ENCODE assay signal across 35 mouse cellular contexts in the genomic region with DNA sequence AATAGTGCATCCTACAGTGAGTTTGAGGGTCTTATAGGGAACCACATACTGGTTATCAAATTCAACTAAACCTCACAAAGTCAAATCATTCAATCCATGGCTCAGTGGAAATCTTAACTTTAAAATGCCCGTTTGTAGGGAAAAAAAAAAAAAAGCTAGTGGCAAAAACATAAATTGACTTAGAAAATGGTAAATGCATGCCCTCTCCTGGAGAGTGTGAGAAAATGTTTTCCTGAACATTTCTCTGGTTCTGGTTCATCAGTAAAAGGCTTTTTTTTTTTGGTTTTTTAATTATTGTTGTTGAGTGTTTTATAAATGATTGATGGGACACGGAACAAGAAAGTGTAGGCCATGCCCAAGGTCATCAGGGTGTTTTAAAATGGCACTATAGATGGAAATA. TPM values are rescaled to one million over a fixed set of nuclear protein-coding genes. Genes with fewer than 3 reads are reported as not detected.
DNase-seq lines count a peak whose midpoint lies in the region; ATAC-seq and TF ChIP-seq lines count a peak whose summit lies in the region.
"Had no signal": no experiment of that assay in that cellular context is flagged by ENCODE, and none has a peak within 500 bp of the region (broad histone marks: within the 10 kb centered on the region; RNA-seq: fewer than 3 reads in every experiment).

No protein-coding gene starts in this region.

- H3K4me1 ChIP-seq in forebrain, postnatal 0 days (ENCODE audit: insufficient read depth): no peaks in the 10 kb centered on the region
- no peaks in the 10 kb centered on the region for H3K4me1 ChIP-seq in forebrain, embryonic 12.5 days
- no peaks in the 10 kb centered on the region for H3K4me1 ChIP-seq in midbrain, postnatal 0 days (ENCODE audit: insufficient read depth, low read length)
- H3K4me1 ChIP-seq in midbrain, embryonic 13.5 days (replicated peaks): no peaks in the 10 kb centered on the region
- H3K4me1 ChIP-seq: embryonic facial prominence, embryonic 13.5 days; forebrain, embryonic 15.5 days; hindbrain, embryonic 12.5 days; limb, embryonic 15.5 days; liver, embryonic 15.5 days; midbrain, embryonic 15.5 days had no signal

- no peaks in the 10 kb centered on the region for H3K36me3 ChIP-seq in forebrain, postnatal 0 days (ENCODE audit: insufficient read depth)
- no peaks in the 10 kb centered on the region for H3K36me3 ChIP-seq in forebrain, embryonic 12.5 days (replicated peaks)
- H3K36me3 ChIP-seq in midbrain, postnatal 0 days (ENCODE audit: insufficient read depth, low read length): no peaks in the 10 kb centered on the region
- H3K36me3 ChIP-seq in midbrain, embryonic 13.5 days: no peaks in the 10 kb centered on the region
- H3K36me3 ChIP-seq: embryonic facial prominence, embryonic 13.5 days; forebrain, embryonic 15.5 days; G1E; hindbrain, embryonic 12.5 days; limb, embryonic 15.5 days; liver, embryonic 15.5 days; midbrain, embryonic 15.5 days had no signal

- no peak for ATAC-seq in forebrain, postnatal 0 days
- no peak for ATAC-seq in forebrain, embryonic 12.5 days (ENCODE audit: low FRiP score)
- ATAC-seq in midbrain, postnatal 0 days (ENCODE audit: low FRiP score): no peak
- no peak for ATAC-seq in midbrain, embryonic 13.5 days
- ATAC-seq: forebrain, embryonic 15.5 days; inflammation-experienced regulatory T-cells, adult 6 months; midbrain, embryonic 15.5 days had no signal

- no peaks in the 10 kb centered on the region for H3K27me3 ChIP-seq in forebrain, postnatal 0 days (ENCODE audit: insufficient read depth, low read length)
- H3K27me3 ChIP-seq in forebrain, embryonic 12.5 days: peaks cover 10% of the 10 kb centered on the region; the same call in 1 of the 2 replicates
- no peaks in the 10 kb centered on the region for H3K27me3 ChIP-seq in midbrain, postnatal 0 days (ENCODE audit: insufficient read depth, low read length)
- peaks cover 3% of the 10 kb centered on the region; the same call in 1 of the 2 replicates for H3K27me3 ChIP-seq in midbrain, embryonic 13.5 days
- H3K27me3 ChIP-seq: embryonic facial prominence, embryonic 13.5 days; forebrain, embryonic 15.5 days; liver, embryonic 15.5 days; midbrain, embryonic 15.5 days had no signal

- no peak overlapping the region for H3K4me3 ChIP-seq in forebrain, postnatal 0 days (ENCODE audit: low read depth, low read length)
- H3K4me3 ChIP-seq in forebrain, embryonic 12.5 days (replicated peaks): no peak overlapping the region
- H3K4me3 ChIP-seq in layer of hippocampus, adult 2 months: no peak overlapping the region
- H3K4me3 ChIP-seq in midbrain, postnatal 0 days (ENCODE audit: low read depth, low read length): no peak overlapping the region
- no peak overlapping the region for H3K4me3 ChIP-seq in midbrain, embryonic 13.5 days (replicated peaks)
- H3K4me3 ChIP-seq: embryonic facial prominence, embryonic 13.5 days; erythroblast, embryonic 14.5 days; forebrain, embryonic 15.5 days; hindbrain, embryonic 12.5 days; limb, embryonic 15.5 days; liver, embryonic 15.5 days; midbrain, embryonic 15.5 days; myocyte had no signal

- H3K4me2 ChIP-seq in forebrain, postnatal 0 days (ENCODE audit: low read depth): no peak overlapping the region
- H3K4me2 ChIP-seq in forebrain, embryonic 12.5 days: no peak overlapping the region
- no peak overlapping the region for H3K4me2 ChIP-seq in midbrain, postnatal 0 days (ENCODE audit: low read depth, low read length, poor library complexity, severe bottlenecking)
- H3K4me2 ChIP-seq in midbrain, embryonic 13.5 days (replicated peaks): no peak overlapping the region
- H3K4me2 ChIP-seq: embryonic facial prominence, embryonic 13.5 days; forebrain, embryonic 15.5 days; hindbrain, embryonic 12.5 days; limb, embryonic 15.5 days; liver, embryonic 15.5 days; midbrain, embryonic 15.5 days had no signal

- WGBS in forebrain, postnatal 0 days: 44% methylated on average over 2 of the region's 2 CpGs
- 70% methylated on average over 2 of the region's 2 CpGs for WGBS in forebrain, embryonic 12.5 days
- 44% methylated on average over 2 of the region's 2 CpGs for WGBS in midbrain, postnatal 0 days
- WGBS in midbrain, embryonic 13.5 days: 57% methylated on average over 2 of the region's 2 CpGs

- no peak overlapping the region for H3K9ac ChIP-seq in forebrain, postnatal 0 days
- H3K9ac ChIP-seq in forebrain, embryonic 12.5 days: no peak overlapping the region
- no peak overlapping the region for H3K9ac ChIP-seq in midbrain, postnatal 0 days (replicated peaks; ENCODE audit: low read length, poor library complexity, severe bottlenecking)
- no peak overlapping the region for H3K9ac ChIP-seq in midbrain, embryonic 13.5 days (replicated peaks)
- H3K9ac ChIP-seq: embryonic facial prominence, embryonic 13.5 days; forebrain, embryonic 15.5 days; hindbrain, embryonic 12.5 days; limb, embryonic 15.5 days; liver, embryonic 15.5 days; midbrain, embryonic 15.5 days had no signal

- TF ChIP-seq CTCF in forebrain, postnatal 0 days (IDR thresholded peaks at IDR 0.05; ENCODE audit: low read depth): peak; percentile 46; the same call in 1 of the 2 replicates
- TF ChIP-seq CTCF in layer of hippocampus, adult 2 months (conservative IDR thresholded peaks at IDR 0.05): peak; percentile 71
- peak; percentile 59 for TF ChIP-seq CTCF in midbrain, postnatal 0 days (IDR thresholded peaks at IDR 0.05)

- H3K27ac ChIP-seq in forebrain, postnatal 0 days (ENCODE audit: low read depth, low read length): no peak overlapping the region
- H3K27ac ChIP-seq in forebrain, embryonic 12.5 days: no peak overlapping the region
- H3K27ac ChIP-seq in layer of hippocampus, adult 2 months: peak overlapping the region; percentile 61
- H3K27ac ChIP-seq in midbrain, postnatal 0 days (ENCODE audit: low read depth, low read length): no peak overlapping the region
- H3K27ac ChIP-seq in midbrain, embryonic 13.5 days: no peak overlapping the region
- H3K27ac ChIP-seq: embryonic facial prominence, embryonic 13.5 days; forebrain, embryonic 15.5 days; hindbrain, embryonic 12.5 days; limb, embryonic 15.5 days; liver, embryonic 15.5 days; midbrain, embryonic 15.5 days had no signal

- DNase-seq in forebrain, postnatal 0 days: peak; percentile 3
- no peak for DNase-seq in layer of hippocampus, adult 2 months (ENCODE audit: low spot score in 2 of 2)
- DNase-seq in layer of hippocampus, postnatal 25 days (ENCODE audit: extremely low spot score in 1 of 2, low spot score in 1 of 2): no peak
- peak; percentile 5 for DNase-seq in midbrain, postnatal 0 days (ENCODE audit: low spot score)
- DNase-seq in spleen, postnatal 14 days (ENCODE audit: low spot score in 2 of 2): no peak
- DNase-seq: adrenal gland, adult 8-10 months; cerebellum, adult 18-20 months; cerebellum, postnatal 14 days; gastrocnemius, postnatal 25 days; heart, adult 18-20 months; kidney, adult 8-10 months; kidney, postnatal 25 days; lung, postnatal 14 days; thymus, adult 18-20 months; thymus, postnatal 36 days had no signal

- H3K9me3 ChIP-seq in forebrain, postnatal 0 days (ENCODE audit: low read length): no peaks in the 10 kb centered on the region
- H3K9me3 ChIP-seq in forebrain, embryonic 12.5 days: no peaks in the 10 kb centered on the region
- H3K9me3 ChIP-seq in midbrain, postnatal 0 days (ENCODE audit: low read length): no peaks in the 10 kb centered on the region
- no peaks in the 10 kb centered on the region for H3K9me3 ChIP-seq in midbrain, embryonic 13.5 days
- H3K9me3 ChIP-seq: embryonic facial prominence, embryonic 13.5 days; forebrain, embryonic 15.5 days; G1E; hindbrain, embryonic 12.5 days; limb, embryonic 15.5 days; liver, embryonic 15.5 days; midbrain, embryonic 15.5 days had no signal

RNA-seq across cellular contexts. Expression of a gene that starts 10.8 kb away (rescaled TPM):
- total RNA-seq in forebrain, postnatal 0 days (2014; rRNA removed): not detected in 2 replicates
- not detected in 2 replicates for polyA plus RNA-seq in forebrain, postnatal 0 days (2015; fragmentation: Nextera tagmentation; extraction: Ambion mirVana)
- polyA plus RNA-seq in forebrain, embryonic 12.5 days (2016; fragmentation: Nextera tagmentation; extraction: Ambion mirVana): not detected in 2 replicates
- total RNA-seq in layer of hippocampus, adult 2 months (2021): not detected
- total RNA-seq in layer of hippocampus, postnatal 25 days (2021): not detected
- not detected in 2 replicates for total RNA-seq in midbrain, postnatal 0 days (2014; rRNA removed)
- polyA plus RNA-seq in midbrain, postnatal 0 days (2015; fragmentation: Nextera tagmentation; extraction: Ambion mirVana): 0.09 TPM in 1 of 2 replicates, not detected in the other
- polyA plus RNA-seq in midbrain, embryonic 13.5 days (2015; fragmentation: Nextera tagmentation; extraction: Ambion mirVana): not detected in 2 replicates
- total RNA-seq: adrenal gland, adult 8-10 months; gastrocnemius, postnatal 25 days; heart, adult 18-20 months; heart, postnatal 25 days; layer of hippocampus, adult 8-10 months; left cerebral cortex, postnatal 36 days; megakaryocyte, adult 5-6 weeks had no signal
- polyA plus RNA-seq: erythroblast, embryonic 14.5 days; forebrain, embryonic 15.5 days; G1E; heart, embryonic 14.5 days; hindbrain, embryonic 12.5 days; limb, embryonic 15.5 days; liver, embryonic 15.5 days; midbrain, embryonic 15.5 days; neural tube, embryonic 14.5 days; spleen, adult 2 months; stomach, embryonic 14.5 days had no signal

RNA-seq across cellular contexts. Expression of a gene that starts 20.7 kb away (rescaled TPM):
- total RNA-seq in forebrain, postnatal 0 days (2014; rRNA removed): 1.7 TPM in 1 of 2 replicates, not detected in the other
- not detected in 2 replicates for polyA plus RNA-seq in forebrain, postnatal 0 days (2015; fragmentation: Nextera tagmentation; extraction: Ambion mirVana)
- polyA plus RNA-seq in forebrain, embryonic 12.5 days (2016; fragmentation: Nextera tagmentation; extraction: Ambion mirVana): not detected in 2 replicates
- total RNA-seq in layer of hippocampus, adult 2 months (2021): not detected
- not detected for total RNA-seq in layer of hippocampus, postnatal 25 days (2021)
- not detected in 2 replicates for total RNA-seq in midbrain, postnatal 0 days (2014; rRNA removed)
- polyA plus RNA-seq in midbrain, postnatal 0 days (2015; fragmentation: Nextera tagmentation; extraction: Ambion mirVana): not detected in 2 replicates
- not detected in 2 replicates for polyA plus RNA-seq in midbrain, embryonic 13.5 days (2015; fragmentation: Nextera tagmentation; extraction: Ambion mirVana)
- total RNA-seq: G1E; gastrocnemius, postnatal 25 days; heart, adult 18-20 months; heart, postnatal 25 days; layer of hippocampus, adult 8-10 months; left cerebral cortex, postnatal 36 days; megakaryocyte, adult 5-6 weeks had no signal
- polyA plus RNA-seq: embryonic facial prominence, embryonic 13.5 days; erythroblast, embryonic 14.5 days; forebrain, embryonic 15.5 days; G1E; heart, embryonic 14.5 days; hindbrain, embryonic 12.5 days; inflammation-experienced regulatory T-cells, adult 6 months; liver, embryonic 15.5 days; midbrain, embryonic 15.5 days; neural tube, embryonic 14.5 days; spleen, adult 2 months; stomach, embryonic 14.5 days had no signal

RNA-seq across cellular contexts. Expression of a gene that starts 38.2 kb away (rescaled TPM):
- total RNA-seq in forebrain, postnatal 0 days (2014; rRNA removed): 15.8 and 22.5 TPM in 2 replicates
- 16.8 and 20.8 TPM in 2 replicates for polyA plus RNA-seq in forebrain, postnatal 0 days (2015; fragmentation: Nextera tagmentation; extraction: Ambion mirVana)
- 11.8 and 12.9 TPM in 2 replicates for polyA plus RNA-seq in forebrain, embryonic 12.5 days (2016; fragmentation: Nextera tagmentation; extraction: Ambion mirVana)
- total RNA-seq in layer of hippocampus, adult 2 months (2021): 10 to 100 TPM; 27.0 to 30.7 TPM
- 10 to 100 TPM; 22.5 to 27.6 TPM for total RNA-seq in layer of hippocampus, postnatal 25 days (2021)
- 13.1 and 22.9 TPM in 2 replicates for total RNA-seq in midbrain, postnatal 0 days (2014; rRNA removed)
- 23.8 and 31.7 TPM in 2 replicates for polyA plus RNA-seq in midbrain, postnatal 0 days (2015; fragmentation: Nextera tagmentation; extraction: Ambion mirVana)
- polyA plus RNA-seq in midbrain, embryonic 13.5 days (2015; fragmentation: Nextera tagmentation; extraction: Ambion mirVana): 11.7 and 13.5 TPM in 2 replicates

RNA-seq across cellular contexts. Expression of a gene that starts 38.2 kb away (rescaled TPM):
- total RNA-seq in forebrain, postnatal 0 days (2014; rRNA removed): 279 and 396 TPM in 2 replicates
- 112 and 177 TPM in 2 replicates for polyA plus RNA-seq in forebrain, postnatal 0 days (2015; fragmentation: Nextera tagmentation; extraction: Ambion mirVana)
- polyA plus RNA-seq in forebrain, embryonic 12.5 days (2016; fragmentation: Nextera tagmentation; extraction: Ambion mirVana): 109 and 115 TPM in 2 replicates
- total RNA-seq in layer of hippocampus, adult 2 months (2021): 100 to 1,000 TPM; 310 to 332 TPM
- 100 to 1,000 TPM; 279 to 293 TPM for total RNA-seq in layer of hippocampus, postnatal 25 days (2021)
- 378 and 474 TPM in 2 replicates for total RNA-seq in midbrain, postnatal 0 days (2014; rRNA removed)
- polyA plus RNA-seq in midbrain, postnatal 0 days (2015; fragmentation: Nextera tagmentation; extraction: Ambion mirVana): 288 and 301 TPM in 2 replicates
- polyA plus RNA-seq in midbrain, embryonic 13.5 days (2015; fragmentation: Nextera tagmentation; extraction: Ambion mirVana): 163 and 181 TPM in 2 replicates

Comparison
In these comparisons a context has a peak if more than half of its experiments do, and no peak if none do; other contexts are left out.
1. DNase-seq: peak in forebrain, postnatal 0 days (single experiment) and midbrain, postnatal 0 days (single experiment); none in layer of hippocampus, adult 2 months (0 of 2), layer of hippocampus, postnatal 25 days (0 of 2) and spleen, postnatal 14 days (0 of 2).
2. Peak in every context shown above with its lines, with median percentiles within 50 percentile points of each other: CTCF ChIP-seq.